Mouse (Mus musculus) T-helper 17 cell (primary cell): ENCODE data around the gene Rhof.

Experiments
- in situ Hi-C, 2 experiments: fragments of 300-600 bp; cut with MboI, MseI; formaldehyde crosslinking; loops; 1 replicate in 1 of 2; 2 replicates in 1 of 2; pipeline ENCODE4 v1.15.1; 2025; ENCODE audit warnings: high pct_unique_total_duplicates in 2 of 2

Gene Rhof

GRCm38 (mm10) chr5:123132308-123133071 lies at the start of gene Rhof:
Gene Rhof, minus strand, starts transcription at chr5:123132692.
- in situ Hi-C loops, result loop anchor here (5.0 to 25.0 kb wide), 4 partner anchors 68 to 1295 kb away; partner anchors contain the start of genes Pheta1 (in 1 of the 2), Sh2b3 (in 1 of the 2) and Tmem120b (in 1 of the 2)

GRCm38 (mm10) chr5:123181536-123181935 lies 49.0 kb upstream of the Rhof start:
- in situ Hi-C loops, result loop anchor here in 1 of 2 experiments (5.0 to 10.0 kb wide), 2 partner anchors 99 to 657 kb away; no protein-coding TSS in a partner anchor

GRCm38 (mm10) chr5:123180390-123180789 lies 47.9 kb upstream of the Rhof start:
- in situ Hi-C loops, result loop anchor here in 1 of 2 experiments (5.0 to 10.0 kb wide), 2 partner anchors 98 to 656 kb away; no protein-coding TSS in a partner anchor

- in situ Hi-C loops, result no loop called here
Observed at GRCm38 (mm10) chr5:123178792-123179191, 46.3 kb upstream of the Rhof start.

- in situ Hi-C loops, result loop anchor here (5.0 kb wide), 2 partner anchors 59 to 109 kb away; no protein-coding TSS in a partner anchor
Observed at GRCm38 (mm10) chr5:123171646-123172350, 39.3 kb upstream of the Rhof start.

GRCm38 (mm10) chr5:123170365-123170764 lies 37.9 kb upstream of the Rhof start:
- in situ Hi-C loops, result loop anchor here (5.0 kb wide), 2 partner anchors 58 to 108 kb away; no protein-coding TSS in a partner anchor

- in situ Hi-C loops, result no loop called here
Observed at GRCm38 (mm10) chr5:123169284-123169683, 36.8 kb upstream of the Rhof start, which contains the start of gene Psmd9. Gene Psmd9, plus strand, starts transcription at chr5:123169413.

GRCm38 (mm10) chr5:123167591-123167990 lies 35.1 kb upstream of the Rhof start:
- in situ Hi-C loops, result no loop called here

GRCm38 (mm10) chr5:123166437-123166836 lies 33.9 kb upstream of the Rhof start:
- in situ Hi-C loops, result no loop called here

- in situ Hi-C loops, result no loop called here
Observed at GRCm38 (mm10) chr5:123162942-123163341, 30.4 kb upstream of the Rhof start.

- in situ Hi-C loops, result no loop called here
Observed at GRCm38 (mm10) chr5:123160341-123160740, 27.8 kb upstream of the Rhof start.

- in situ Hi-C loops, result no loop called here
Observed at GRCm38 (mm10) chr5:123159866-123160265, 27.4 kb upstream of the Rhof start.

- in situ Hi-C loops, result no loop called here
Observed at GRCm38 (mm10) chr5:123159446-123159845, 27.0 kb upstream of the Rhof start.

- in situ Hi-C loops, result no loop called here
Observed at GRCm38 (mm10) chr5:123157972-123158371, 25.5 kb upstream of the Rhof start.

GRCm38 (mm10) chr5:123156763-123157162 lies 24.3 kb upstream of the Rhof start:
- in situ Hi-C loops, result no loop called here

GRCm38 (mm10) chr5:123155425-123155824 lies 22.9 kb upstream of the Rhof start:
- in situ Hi-C loops, result no loop called here

- in situ Hi-C loops, result loop anchor here in 1 of 2 experiments (5.0 kb wide), 1 partner anchor 36 kb away; no protein-coding TSS in a partner anchor
Observed at GRCm38 (mm10) chr5:123152901-123153300, 20.4 kb upstream of the Rhof start.

- in situ Hi-C loops, result loop anchor here in 1 of 2 experiments (5.0 kb wide), 1 partner anchor 35 kb away; no protein-coding TSS in a partner anchor
Observed at GRCm38 (mm10) chr5:123151707-123152362, 19.3 kb upstream of the Rhof start.

GRCm38 (mm10) chr5:123151077-123151476 lies 18.6 kb upstream of the Rhof start:
- in situ Hi-C loops, result loop anchor here in 1 of 2 experiments (5.0 kb wide), 1 partner anchor 34 kb away; no protein-coding TSS in a partner anchor

- in situ Hi-C loops, result loop anchor here in 1 of 2 experiments (5.0 kb wide), 1 partner anchor 33 kb away; no protein-coding TSS in a partner anchor
Observed at GRCm38 (mm10) chr5:123150641-123151040, 18.1 kb upstream of the Rhof start.
